Mouse (Mus musculus): ENCODE data around the gene Rnft2. TPM values are rescaled to one million over a fixed set of nuclear protein-coding genes. Genes with fewer than 3 reads are reported as not detected.

Rnft2 gene
- total RNA-seq, 2 experiments from 2014 or later: 68.1 to 71.9 TPM

DNA sequence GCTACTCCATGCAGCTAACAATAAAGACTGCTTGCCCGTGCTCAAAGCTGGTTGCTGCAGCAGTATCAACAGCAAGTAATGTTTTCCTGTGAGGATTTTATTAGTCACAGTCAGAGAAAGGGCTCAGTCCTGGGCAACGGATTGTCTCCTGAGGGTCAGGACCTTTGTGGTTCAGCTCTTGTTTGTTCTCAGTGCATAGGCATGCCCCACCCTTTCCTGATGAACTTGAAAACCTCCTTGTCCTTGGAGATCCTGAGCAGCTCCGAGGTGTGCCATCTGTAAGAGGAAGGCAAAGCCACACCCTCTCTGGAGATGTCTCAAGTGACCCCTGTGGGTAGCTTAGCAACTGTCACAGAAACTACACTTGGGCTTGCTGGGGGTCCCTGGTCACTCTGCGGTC lies 84.2 kb downstream of the Rnft2 start:
- no peak for DNase-seq (ENCODE audit: low spot score in 2 of 2)
- Histone ChIP-seq H3K27ac (no peak overlapping the region), H3K4me3 (no peak overlapping the region)
- no peak for TF ChIP-seq CTCF (conservative IDR thresholded peaks at IDR 0.05)

DNA sequence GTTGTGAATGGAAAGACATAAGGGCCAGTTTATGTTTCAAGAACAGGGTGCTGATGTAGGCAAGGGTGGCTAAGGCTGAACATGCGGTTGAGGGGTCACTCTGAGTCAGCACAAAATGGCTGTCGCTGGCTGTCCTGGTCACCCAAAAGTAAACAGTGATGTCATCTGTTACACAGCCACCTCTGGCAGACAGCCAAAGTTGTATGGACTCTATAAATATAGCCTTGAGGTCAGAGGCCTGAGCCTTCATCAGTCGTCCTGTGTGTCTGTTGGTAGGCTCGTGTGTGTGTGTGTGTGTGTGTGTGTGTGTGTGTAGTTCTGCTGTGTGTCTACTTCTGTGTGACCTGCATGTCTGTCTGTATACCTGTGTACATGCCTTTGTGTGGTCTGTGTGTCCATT lies 87.9 kb downstream of the Rnft2 start:
- H3K27ac ChIP-seq: no peak overlapping the region
- H3K4me3 ChIP-seq: no peak overlapping the region
- no peak for TF ChIP-seq CTCF (conservative IDR thresholded peaks at IDR 0.05)
- DNase-seq (ENCODE audit: low spot score in 2 of 2): no peak

DNA sequence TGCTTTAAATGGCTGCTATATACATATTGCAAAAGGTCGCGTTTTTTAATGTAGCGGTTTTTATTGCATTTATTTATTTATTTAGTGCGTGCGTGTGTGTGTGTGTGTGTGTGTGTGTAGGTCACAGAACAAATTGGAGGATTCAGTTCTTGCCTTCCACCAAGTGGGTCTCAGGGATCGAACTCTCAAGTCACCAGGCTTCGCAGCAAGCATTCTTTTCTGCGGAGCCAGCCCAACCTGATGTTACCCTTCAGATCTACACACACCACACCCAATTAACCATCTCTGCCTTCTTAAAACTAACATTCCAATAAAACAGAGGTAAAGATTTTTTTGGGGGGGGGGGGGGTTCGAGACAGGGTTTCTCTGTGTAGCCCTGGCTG lies 89.4 kb downstream of the Rnft2 start:
- no peak for DNase-seq (ENCODE audit: low spot score in 2 of 2)
- no peak for TF ChIP-seq CTCF (conservative IDR thresholded peaks at IDR 0.05)
- Histone ChIP-seq H3K4me3 (peak overlapping the region; percentile 90), H3K27ac (peak overlapping the region; percentile 83)

DNA sequence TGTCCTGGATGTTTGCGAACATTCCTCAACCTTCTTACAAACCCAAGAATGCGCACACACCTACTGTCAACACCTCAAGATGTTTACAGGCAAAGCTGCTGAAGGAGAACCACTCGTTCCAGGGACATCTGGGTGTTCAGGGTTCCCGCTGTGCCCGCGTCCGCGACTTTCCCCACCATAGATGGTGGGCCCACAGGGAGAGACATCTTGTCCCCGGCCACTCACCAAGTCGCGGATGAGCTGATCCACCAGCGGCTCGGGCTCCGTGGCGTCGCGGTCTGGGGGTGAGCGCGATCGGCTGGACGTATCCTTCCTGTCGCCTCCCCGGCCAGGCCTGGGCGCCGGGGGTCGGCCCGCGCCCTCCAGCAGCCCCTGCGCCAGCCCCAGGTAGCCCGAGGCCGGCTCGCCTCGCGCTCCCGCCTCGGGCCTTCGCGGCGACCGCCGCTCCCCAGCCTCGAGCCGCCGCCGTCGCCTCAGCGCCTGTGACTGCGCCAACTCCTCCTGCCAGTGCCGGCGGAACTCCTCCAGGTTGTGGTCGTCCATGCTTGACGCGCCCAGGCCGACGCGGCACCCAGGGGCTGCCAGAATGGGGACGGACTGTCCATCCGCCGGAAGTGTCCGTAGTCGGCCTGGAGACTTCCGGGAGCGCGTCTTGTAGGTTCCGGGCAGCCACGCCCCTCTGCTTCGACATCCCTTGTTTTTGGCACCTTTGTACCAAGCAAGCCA lies 89.9 kb downstream of the Rnft2 start, which contains the start of gene Fbxw8:
Fbxw8 (minus strand) TSS at position 626 of the 726 bp plus-strand sequence.
- Histone ChIP-seq H3K4me3 (peak within 1 kb of the TSS; percentile 90), H3K27ac (peak within 1 kb of the TSS; percentile 83)
- DNase-seq (ENCODE audit: low spot score in 2 of 2): peak; percentile 79
- TF ChIP-seq CTCF (conservative IDR thresholded peaks at IDR 0.05): no peak

DNA sequence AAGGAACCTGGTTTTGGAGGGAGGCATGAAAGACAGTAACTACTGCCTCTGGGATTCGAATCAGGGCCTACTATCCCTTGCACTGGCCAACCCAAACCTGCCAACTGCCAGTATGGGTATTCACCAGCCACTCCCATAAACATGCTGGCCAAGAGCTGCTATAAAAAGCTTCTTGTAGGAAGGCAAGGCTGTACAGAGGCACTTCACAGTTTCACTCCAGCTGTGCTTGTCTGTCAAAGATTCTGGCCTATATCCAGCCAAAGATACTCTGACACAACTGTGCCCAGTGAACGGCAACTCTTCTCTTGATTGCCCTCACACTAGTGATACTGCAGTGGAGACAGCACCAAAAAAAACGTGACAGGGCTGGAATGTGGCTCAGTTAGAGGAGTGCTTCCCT lies 95.2 kb downstream of the Rnft2 start:
- TF ChIP-seq CTCF (conservative IDR thresholded peaks at IDR 0.05): no peak
- DNase-seq (ENCODE audit: low spot score in 2 of 2): no peak

DNA sequence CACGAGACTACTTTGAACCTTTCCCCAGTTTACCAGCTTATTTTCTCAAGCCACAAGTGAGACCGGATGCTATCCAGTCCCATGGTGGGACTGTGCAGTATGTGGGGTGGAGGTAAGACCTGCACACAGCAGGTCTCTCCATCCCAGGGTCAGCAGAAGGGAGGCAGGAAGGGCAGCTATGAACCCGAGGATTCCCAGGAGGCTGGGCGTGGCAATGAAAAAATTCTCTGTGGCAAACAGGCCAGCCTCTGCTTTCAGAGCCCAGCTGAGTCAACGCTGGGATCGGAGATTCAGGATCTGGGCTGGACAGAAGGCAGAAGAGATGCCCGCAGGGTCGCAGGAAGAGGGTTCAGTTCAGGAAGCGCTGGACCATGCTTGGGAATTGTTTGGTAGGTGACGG lies 97.7 kb downstream of the Rnft2 start:
- H3K4me3 ChIP-seq: no peak overlapping the region
- DNase-seq (ENCODE audit: low spot score in 2 of 2): no peak
- no peak overlapping the region for H3K27ac ChIP-seq
- no peak for TF ChIP-seq CTCF (conservative IDR thresholded peaks at IDR 0.05)

More for the DNA sequence above, 95.2 kb downstream of the Rnft2 start:
- no peak overlapping the region for H3K4me3 ChIP-seq
- H3K27ac ChIP-seq: no peak overlapping the region

DNA sequence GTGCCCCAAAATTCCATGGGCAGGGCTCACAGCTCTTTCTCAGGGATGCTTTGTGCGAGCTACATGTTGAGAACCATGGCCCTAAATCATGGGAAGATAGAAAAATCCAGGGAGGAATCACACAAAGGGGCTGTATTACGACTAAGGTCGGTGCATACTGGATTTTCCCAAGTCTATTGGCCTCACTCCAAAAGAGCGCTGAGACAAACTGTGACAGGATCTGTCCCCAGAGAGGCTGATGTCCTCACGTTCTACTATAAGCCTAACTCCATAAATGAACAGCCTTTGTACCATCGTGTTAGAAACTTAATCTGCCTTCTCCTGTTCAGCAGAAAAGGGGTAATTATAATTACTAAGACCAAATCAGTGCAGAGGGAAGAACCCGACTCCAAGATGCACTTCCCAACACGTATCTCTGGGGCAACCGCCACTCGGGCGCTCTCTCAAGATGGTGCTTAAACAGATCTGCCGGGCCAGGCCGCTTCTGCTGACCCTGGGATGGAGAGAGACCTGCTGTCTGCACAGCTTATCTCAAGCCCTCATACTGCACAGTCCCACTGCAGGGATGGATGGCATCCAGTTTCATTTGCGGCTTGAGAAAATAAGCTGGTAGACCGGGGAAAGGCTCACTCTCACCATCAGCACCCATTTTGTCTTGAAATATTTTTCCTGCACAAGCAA lies 98.8 kb downstream of the Rnft2 start:
- no peak for DNase-seq (ENCODE audit: low spot score in 2 of 2)
- TF ChIP-seq CTCF (conservative IDR thresholded peaks at IDR 0.05): no peak
- Histone ChIP-seq H3K27ac (peak overlapping the region; percentile 28; the same call in 1 of the 2 replicates), H3K4me3 (no peak overlapping the region)

DNA sequence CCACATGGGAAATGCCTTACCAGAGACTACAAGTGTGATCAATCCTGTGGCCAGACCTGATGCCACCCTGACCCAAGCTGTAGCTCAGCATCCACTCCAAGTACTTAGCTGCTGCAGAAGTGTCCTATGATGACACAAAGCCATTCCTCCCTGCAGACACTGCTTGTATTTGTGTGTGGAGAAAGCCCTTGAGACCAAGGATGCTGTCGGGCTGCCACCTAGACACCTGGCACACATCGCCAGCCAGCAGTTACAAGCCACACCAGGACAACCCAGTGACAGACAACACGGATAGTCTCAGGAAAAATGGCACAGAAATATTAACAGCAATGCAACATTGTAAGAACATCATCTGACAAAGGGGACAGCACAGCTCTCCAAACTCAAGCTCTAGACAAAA lies 99.5 kb downstream of the Rnft2 start:
- peak overlapping the region; percentile 28; the same call in 1 of the 2 replicates for H3K27ac ChIP-seq
- H3K4me3 ChIP-seq: no peak overlapping the region
- no peak for DNase-seq (ENCODE audit: low spot score in 2 of 2)

DNA sequence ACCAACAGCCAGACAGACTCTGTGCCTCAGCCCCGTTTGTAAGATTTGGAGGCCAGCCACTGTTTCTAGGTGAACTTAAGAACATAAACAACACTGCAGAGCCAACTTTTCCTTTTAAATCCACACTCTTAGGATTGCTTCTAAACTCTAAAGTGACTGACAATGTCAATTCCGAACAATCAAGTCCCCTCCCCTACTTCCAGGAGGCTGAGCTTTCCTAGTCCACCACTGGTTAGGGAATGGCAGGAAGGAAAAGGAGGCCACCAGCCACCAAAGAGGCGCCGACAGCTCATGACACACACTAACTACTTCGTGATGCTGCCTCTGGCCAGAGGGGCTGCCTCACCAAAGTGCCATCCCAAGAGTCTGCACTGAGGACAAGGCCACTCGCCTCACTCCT lies 100.1 kb downstream of the Rnft2 start:
- DNase-seq (ENCODE audit: low spot score in 2 of 2): no peak
- H3K27ac ChIP-seq: no peak overlapping the region
- no peak for TF ChIP-seq CTCF (conservative IDR thresholded peaks at IDR 0.05)

More for the DNA sequence above, 99.5 kb downstream of the Rnft2 start:
- no peak for TF ChIP-seq CTCF (conservative IDR thresholded peaks at IDR 0.05)

DNA sequence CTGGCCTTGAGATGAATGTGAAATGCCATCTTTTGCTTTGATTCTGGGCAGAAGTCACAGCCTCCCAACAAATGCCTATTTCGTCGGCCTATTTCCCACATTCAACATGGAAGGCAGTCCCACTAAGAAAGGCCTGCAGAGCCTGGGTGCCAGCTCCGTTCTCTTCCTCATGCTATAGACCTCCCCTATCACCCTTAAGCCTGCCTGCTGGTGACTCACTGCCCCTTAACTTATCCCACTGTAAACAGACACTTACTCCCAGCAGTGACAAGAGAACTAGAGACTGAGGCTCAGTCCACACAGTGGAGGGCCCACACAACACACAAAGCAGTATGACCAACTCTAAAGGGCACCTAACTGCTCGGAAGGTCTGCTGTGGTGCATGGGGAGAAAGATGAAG lies 100.6 kb downstream of the Rnft2 start:
- H3K4me3 ChIP-seq: no peak overlapping the region
- no peak for TF ChIP-seq CTCF (conservative IDR thresholded peaks at IDR 0.05)
- H3K27ac ChIP-seq: 0 out of 2 replicates have a peak overlapping the region, but pooled peaks have one; percentile 2
- DNase-seq (ENCODE audit: low spot score in 2 of 2): no peak

More for the DNA sequence above, 100.1 kb downstream of the Rnft2 start:
- no peak overlapping the region for H3K4me3 ChIP-seq

DNA sequence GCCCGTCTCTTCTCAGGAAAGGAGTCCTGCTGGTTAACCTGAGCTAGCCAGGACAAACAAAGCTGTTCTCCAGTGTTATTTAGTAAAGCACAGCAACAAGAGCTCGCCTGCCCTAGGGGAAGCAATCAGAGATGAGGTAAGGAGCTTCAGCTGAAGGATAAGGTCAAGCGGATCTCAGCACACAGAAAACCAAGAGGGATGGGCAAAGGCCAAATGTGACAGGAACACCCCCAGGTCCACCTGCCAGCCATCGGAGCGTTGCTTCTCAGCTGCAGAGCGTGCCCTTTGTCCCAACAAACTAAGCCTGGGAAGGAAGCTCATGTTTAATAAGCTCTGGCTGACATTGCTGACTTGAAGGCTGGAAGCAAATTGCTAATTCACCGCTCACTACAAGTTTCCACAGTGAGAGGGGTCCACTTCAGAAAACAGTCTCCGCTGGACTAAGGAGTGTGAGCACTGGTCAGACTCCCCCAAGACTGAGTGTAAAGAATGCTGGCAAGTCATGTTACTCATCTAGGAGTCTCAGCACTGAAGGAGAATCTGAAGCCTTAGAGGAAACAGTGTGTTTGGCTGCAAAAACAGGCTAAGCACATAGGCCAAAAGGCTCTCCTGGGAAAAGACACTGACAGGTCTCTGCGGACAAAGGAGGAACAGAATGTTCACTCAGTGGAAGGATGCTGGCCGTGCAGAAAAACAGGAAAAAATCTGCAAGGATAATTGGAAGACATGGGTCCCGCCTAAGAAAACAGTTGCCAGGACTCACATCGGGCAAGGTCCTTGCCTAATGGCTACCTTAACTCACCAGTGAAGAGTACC lies 101.5 kb downstream of the Rnft2 start:
- Histone ChIP-seq H3K4me3 (no peak overlapping the region), H3K27ac (peak overlapping the region; percentile 40; the same call in 1 of the 2 replicates)
- no peak for TF ChIP-seq CTCF (conservative IDR thresholded peaks at IDR 0.05)
- DNase-seq (ENCODE audit: low spot score in 2 of 2): no peak

DNA sequence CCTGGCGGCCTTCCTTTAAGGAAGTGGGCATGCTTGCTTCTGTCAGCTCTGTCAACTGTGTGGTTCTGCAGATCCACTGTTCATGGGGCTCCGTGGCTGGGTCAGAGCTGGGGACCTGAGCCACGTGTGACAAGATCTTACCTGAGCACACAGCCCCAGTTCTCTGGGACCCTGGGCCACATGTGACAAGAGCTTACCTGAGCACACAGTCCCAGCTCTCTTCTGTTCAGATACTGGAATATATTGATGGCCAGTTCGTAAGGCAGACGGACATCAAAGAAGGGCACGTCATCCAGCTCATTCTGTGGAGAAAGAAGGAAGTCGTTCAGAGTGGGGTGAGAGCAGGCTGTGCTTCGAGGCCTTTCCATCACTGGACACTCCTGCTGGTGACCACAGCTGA lies 102.4 kb downstream of the Rnft2 start:
- TF ChIP-seq CTCF (conservative IDR thresholded peaks at IDR 0.05): no peak
- Histone ChIP-seq H3K4me3 (no peak overlapping the region), H3K27ac (no peak overlapping the region)
- DNase-seq (ENCODE audit: low spot score in 2 of 2): no peak

Other genes starting within 250 kb of the Rnft2 start
- gene Tesc, start 217.4 kb downstream of the Rnft2 start, total RNA-seq (2021): 10 to 100 TPM; 88.0 to 91.2 TPM
- gene Fbxw8, start 89.7 kb downstream of the Rnft2 start, total RNA-seq (2021): 10 to 100 TPM; 33.0 to 36.4 TPM
- 10 to 100 TPM; 35.1 to 38.4 TPM for gene Hrk, start 80.5 kb downstream of the Rnft2 start, total RNA-seq (2021)
- gene 2410131K14Rik, start 111 bp upstream of the Rnft2 start, total RNA-seq (2021): 10 to 100 TPM; 13.8 to 14.5 TPM